In the genomic region with DNA sequence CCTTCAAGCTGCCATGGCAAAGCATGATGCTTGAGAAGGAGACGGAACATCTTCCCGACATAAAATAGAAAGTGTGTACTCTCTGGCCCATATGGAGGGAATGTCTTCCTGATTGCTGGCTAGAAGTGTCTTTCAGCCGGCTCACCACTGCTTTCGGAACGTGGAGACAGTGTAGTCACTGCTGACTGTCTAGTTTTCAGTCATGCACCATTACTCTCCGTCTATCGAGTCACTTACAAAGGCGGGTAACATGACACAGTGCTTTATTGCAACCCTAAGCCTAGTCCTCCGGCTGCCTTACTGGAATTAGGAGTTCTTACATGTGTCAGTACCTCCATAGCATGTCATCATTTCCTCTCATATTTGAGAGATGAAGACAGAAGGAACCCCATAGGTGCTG, we compare ENCODE assay signal across 32 mouse cellular contexts. TPM values are rescaled to one million over a fixed set of nuclear protein-coding genes. Genes with fewer than 3 reads are reported as not detected.
"Had no signal": no experiment of that assay in that cellular context is flagged by ENCODE, and none has a peak within 500 bp of the region (broad histone marks: within the 10 kb centered on the region; RNA-seq: fewer than 3 reads in every experiment).

No protein-coding gene starts in this region.

- H3K4me1 ChIP-seq: heart, embryonic 10.5 days; heart, embryonic 13.5 days; heart, embryonic 15.5 days; hindbrain, embryonic 13.5 days; hindbrain, embryonic 15.5 days; intestine, embryonic 15.5 days; liver, embryonic 15.5 days had no signal

- H3K27ac ChIP-seq: heart, embryonic 10.5 days; heart, embryonic 13.5 days; heart, embryonic 15.5 days; hindbrain, embryonic 13.5 days; hindbrain, embryonic 15.5 days; hindbrain, postnatal 0 days; intestine, embryonic 15.5 days; layer of hippocampus, adult 2 months; left cerebral cortex, adult 2 months; limb, embryonic 10.5 days; limb, embryonic 12.5 days; liver, embryonic 13.5 days; liver, embryonic 15.5 days had no signal

- H3K36me3 ChIP-seq: hindbrain, embryonic 15.5 days; intestine, embryonic 15.5 days; liver, embryonic 13.5 days; liver, embryonic 15.5 days had no signal

- H3K9ac ChIP-seq: forebrain, postnatal 0 days; heart, embryonic 13.5 days; heart, embryonic 15.5 days; hindbrain, embryonic 13.5 days; hindbrain, embryonic 15.5 days; intestine, embryonic 15.5 days; limb, embryonic 12.5 days; liver, embryonic 13.5 days; liver, embryonic 15.5 days had no signal

- H3K27me3 ChIP-seq: heart, embryonic 13.5 days; heart, embryonic 15.5 days; hindbrain, embryonic 13.5 days; hindbrain, embryonic 15.5 days; intestine, embryonic 15.5 days; limb, embryonic 12.5 days; liver, embryonic 13.5 days; liver, embryonic 15.5 days had no signal

- H3K4me2 ChIP-seq: heart, embryonic 13.5 days; heart, embryonic 15.5 days; hindbrain, embryonic 13.5 days; hindbrain, embryonic 15.5 days; intestine, embryonic 15.5 days; limb, embryonic 12.5 days; liver, embryonic 11.5 days; liver, embryonic 13.5 days; liver, embryonic 15.5 days had no signal

- H3K9me3 ChIP-seq: heart, embryonic 10.5 days; heart, embryonic 13.5 days; heart, embryonic 15.5 days; hindbrain, embryonic 13.5 days; hindbrain, embryonic 15.5 days; intestine, embryonic 15.5 days; limb, embryonic 10.5 days; limb, embryonic 12.5 days; liver, embryonic 13.5 days; liver, embryonic 15.5 days had no signal

- DNase-seq: forebrain, postnatal 0 days; gastrocnemius, postnatal 14 days; gastrocnemius, postnatal 36 days; heart, adult 18-20 months; heart, postnatal 14 days; heart, postnatal 36 days; kidney, adult 2 months; kidney, postnatal 10 days; liver; liver, embryonic 13.5 days had no signal

- ATAC-seq: forebrain, postnatal 0 days; hindbrain, postnatal 0 days; intestine, embryonic 15.5 days; intestine, postnatal 0 days had no signal

- H3K4me3 ChIP-seq: heart, embryonic 10.5 days; heart, embryonic 13.5 days; heart, embryonic 15.5 days; hindbrain, embryonic 13.5 days; hindbrain, embryonic 15.5 days; intestine, embryonic 15.5 days; layer of hippocampus, adult 2 months; left cerebral cortex, adult 2 months; limb, embryonic 10.5 days; limb, embryonic 12.5 days; liver, embryonic 13.5 days; liver, embryonic 15.5 days had no signal

RNA-seq across cellular contexts. Expression of gene Pon1, which starts 54.1 kb away (rescaled TPM):
- total RNA-seq: gastrocnemius, postnatal 14 days; heart, adult 8-10 months; hematopoietic stem cell, adult 5-6 weeks; layer of hippocampus, adult 2 months; layer of hippocampus, postnatal 10 days; layer of hippocampus, postnatal 25 days; left cerebral cortex, adult 2 months; left cerebral cortex, postnatal 14 days; left cerebral cortex, postnatal 36 days had no signal
- polyA plus RNA-seq: heart, embryonic 13.5 days; heart, embryonic 15.5 days; heart, postnatal 0 days; intestine, embryonic 15.5 days; intestine, postnatal 0 days; limb, embryonic 10.5 days; limb, embryonic 12.5 days; limb, embryonic 14.5 days had no signal
